Mouse (Mus musculus) layer of hippocampus, adult 2 months (tissue): ENCODE data around the gene Prim2. TPM values are rescaled to one million over a fixed set of nuclear protein-coding genes. Genes with fewer than 3 reads are reported as not detected.

ENCODE experiments used
- DNase-seq, 2 experiments: peaks; one replicate each; pipeline ENCODE4 v3.0.0; 2022; ENCODE audit warnings: low spot score in 2 of 2
- H3K27ac ChIP-seq: fragments of 200-600 bp; 2 replicates; pipeline ENCODE4 v1.8.1; 2022
- H3K4me3 ChIP-seq: fragments of 200-600 bp; 2 replicates; pipeline ENCODE4 v1.8.1; 2022; ENCODE audit warnings: mild to moderate bottlenecking
- CTCF ChIP-seq: fragments of 200-600 bp; conservative IDR thresholded peaks from 2 replicates; pipeline ENCODE4 v1.8.1; 2022; ENCODE audit warnings: antibody characterized with exemption, mild to moderate bottlenecking, moderate library complexity
- total RNA-seq, 2 experiments: library from RNA; stranded (reverse); gene quantifications; 2 replicates each; pipeline ENCODE4 v1.2.3; 2021

The Prim2 gene
- total RNA-seq, 2 experiments from 2014 or later: 5.5 to 5.8 TPM

GRCm38 (mm10) chr1:33535140-33535686, 134.4 kb downstream of the Prim2 start:
- H3K4me3 ChIP-seq: no peak overlapping the region
- no peak for TF ChIP-seq CTCF

DNA sequence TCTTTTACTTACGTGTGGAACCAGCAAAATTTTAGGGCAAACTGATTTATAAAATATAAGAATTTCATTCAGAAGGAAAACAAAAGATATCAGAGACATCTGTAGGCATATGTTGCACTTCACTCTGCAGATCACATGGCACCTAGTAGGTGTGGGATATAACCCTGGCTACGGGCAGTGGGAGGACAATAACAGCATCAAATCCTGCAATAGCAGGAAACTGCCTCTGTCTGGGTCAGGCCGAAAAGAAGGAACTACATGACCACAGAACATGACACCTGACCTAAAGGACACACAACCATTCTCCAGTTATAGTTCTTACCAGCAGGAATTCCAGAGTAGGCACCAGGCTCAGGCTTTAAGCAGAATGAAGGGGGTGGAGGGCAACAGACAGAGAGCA, 137.7 kb downstream of the Prim2 start:
- peak overlapping the region; percentile 86 for H3K27ac ChIP-seq
- DNase-seq: no peak
- TF ChIP-seq CTCF: 0 out of 2 replicates have a peak, but pooled peaks have one; percentile 4
- no peak overlapping the region for H3K4me3 ChIP-seq

More at GRCm38 (mm10) chr1:33535140-33535686, 134.4 kb downstream of the Prim2 start:
- no peak for DNase-seq
- H3K27ac ChIP-seq: no peak overlapping the region

- Histone ChIP-seq H3K4me3 (no peak overlapping the region), H3K27ac (peak overlapping the region; percentile 86)
- peak; percentile 53 to 66 for DNase-seq
- TF ChIP-seq CTCF: no peak
Measured at GRCm38 (mm10) chr1:33531097-33531856, 138.3 kb downstream of the Prim2 start.

DNA sequence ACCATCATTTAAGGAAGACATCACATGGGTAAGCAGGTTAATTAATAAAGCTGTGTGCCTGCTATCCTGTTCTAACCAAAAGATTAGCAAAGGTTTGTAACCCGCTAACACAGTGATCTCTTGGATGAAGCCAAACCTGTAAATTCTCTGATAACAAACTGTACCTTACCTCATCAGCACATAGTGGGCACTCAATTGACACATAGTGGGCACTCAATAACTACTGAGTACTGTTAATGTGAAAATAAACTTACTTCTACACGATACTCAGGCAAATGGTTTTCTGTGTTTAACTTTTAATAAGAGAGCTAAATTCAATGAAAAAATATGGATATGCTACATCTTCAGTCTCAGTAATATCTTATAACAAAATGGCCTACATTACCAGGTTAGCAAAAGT, 139.1 kb downstream of the Prim2 start:
- no peak for TF ChIP-seq CTCF
- no peak for DNase-seq
- Histone ChIP-seq H3K4me3 (no peak overlapping the region), H3K27ac (peak overlapping the region; percentile 86; the same call in 1 of the 2 replicates)

- no peak for TF ChIP-seq CTCF
- no peak overlapping the region for H3K4me3 ChIP-seq
- peak in 1 of 2 experiments; percentile 41 for DNase-seq
- peak overlapping the region; percentile 39; the same call in 1 of the 2 replicates for H3K27ac ChIP-seq
Measured at GRCm38 (mm10) chr1:33529543-33530232, 139.9 kb downstream of the Prim2 start.

DNA sequence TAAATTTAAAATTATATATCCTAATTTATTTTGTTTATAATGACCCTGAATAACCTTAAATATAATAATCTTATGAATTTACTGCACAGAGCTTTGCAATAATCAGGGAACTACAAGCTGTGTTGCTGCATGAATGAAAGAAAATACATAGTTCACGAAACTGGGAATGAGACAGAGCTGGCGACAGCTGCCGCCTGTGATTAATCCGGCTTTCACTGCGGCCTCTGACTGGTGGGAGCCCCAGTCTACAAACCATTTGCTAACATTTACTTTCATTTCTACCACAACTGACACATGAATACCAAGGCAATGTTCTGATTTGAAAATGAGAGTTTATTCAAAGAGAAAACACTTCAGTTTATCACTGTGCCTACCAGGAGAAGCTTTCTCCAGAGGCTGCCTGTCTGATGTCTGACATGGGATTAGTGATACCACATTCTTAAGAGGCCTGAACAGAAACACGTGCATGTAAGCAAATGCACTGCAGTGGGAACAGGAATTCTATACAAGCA, 142.2 kb downstream of the Prim2 start:
- Histone ChIP-seq H3K4me3 (no peak overlapping the region), H3K27ac (peak overlapping the region; percentile 7; the same call in 1 of the 2 replicates)
- TF ChIP-seq CTCF: no peak
- no peak for DNase-seq

- no peak overlapping the region for H3K4me3 ChIP-seq
- TF ChIP-seq CTCF: no peak
- DNase-seq: peak; percentile 36 to 45
- no peak overlapping the region for H3K27ac ChIP-seq
Measured at GRCm38 (mm10) chr1:33523223-33523622, 146.4 kb downstream of the Prim2 start.

DNA sequence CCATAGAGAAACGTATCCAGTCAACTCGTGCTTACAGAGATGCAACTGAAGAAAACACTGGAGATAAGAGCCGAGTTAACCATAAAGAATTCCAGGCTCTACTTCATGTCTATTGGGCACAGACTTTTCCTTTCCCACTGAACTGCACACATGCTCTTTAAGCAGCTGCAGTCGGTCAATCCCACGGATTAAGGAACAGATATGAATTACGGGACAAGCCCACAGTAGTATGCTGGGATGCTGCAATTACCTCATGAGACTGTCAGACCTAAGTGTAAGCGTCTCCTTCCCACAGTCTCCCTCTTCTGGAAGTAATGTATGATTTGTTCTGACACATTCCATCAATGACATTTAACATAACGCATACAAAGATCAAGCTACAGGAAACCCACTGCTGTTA, 154.5 kb downstream of the Prim2 start:
- Histone ChIP-seq H3K27ac (no peak overlapping the region), H3K4me3 (no peak overlapping the region)
- no peak for DNase-seq
- 0 out of 2 replicates have a peak, but pooled peaks have one; percentile 18 for TF ChIP-seq CTCF

GRCm38 (mm10) chr1:33511310-33511709, 158.3 kb downstream of the Prim2 start:
- Histone ChIP-seq H3K27ac (no peak overlapping the region), H3K4me3 (no peak overlapping the region)
- no peak for DNase-seq
- TF ChIP-seq CTCF: no peak

DNA sequence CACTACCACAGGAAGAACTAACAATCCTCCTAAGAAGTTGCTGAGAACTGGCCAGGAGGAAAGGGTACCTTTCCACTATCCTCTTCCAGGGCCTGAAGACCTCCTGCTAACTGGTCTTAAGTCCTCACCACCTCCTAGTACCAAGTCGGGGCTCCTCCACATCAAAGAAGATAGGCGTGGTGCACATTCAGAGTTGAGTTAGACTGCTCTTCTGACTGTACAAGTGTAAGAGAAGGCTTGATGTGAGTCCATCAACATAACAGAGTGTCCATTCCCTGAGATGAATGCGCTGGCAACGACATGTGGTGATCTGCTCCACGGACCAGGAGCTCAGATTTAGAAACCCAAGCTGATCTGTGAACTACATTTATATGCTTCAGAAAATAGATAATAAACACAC, 165.2 kb downstream of the Prim2 start:
- DNase-seq: no peak
- H3K4me3 ChIP-seq: no peak overlapping the region
- no peak for TF ChIP-seq CTCF
- no peak overlapping the region for H3K27ac ChIP-seq

GRCm38 (mm10) chr1:33502890-33503289, 166.7 kb downstream of the Prim2 start:
- H3K4me3 ChIP-seq: no peak overlapping the region
- no peak for TF ChIP-seq CTCF
- DNase-seq: no peak
- H3K27ac ChIP-seq: no peak overlapping the region

DNA sequence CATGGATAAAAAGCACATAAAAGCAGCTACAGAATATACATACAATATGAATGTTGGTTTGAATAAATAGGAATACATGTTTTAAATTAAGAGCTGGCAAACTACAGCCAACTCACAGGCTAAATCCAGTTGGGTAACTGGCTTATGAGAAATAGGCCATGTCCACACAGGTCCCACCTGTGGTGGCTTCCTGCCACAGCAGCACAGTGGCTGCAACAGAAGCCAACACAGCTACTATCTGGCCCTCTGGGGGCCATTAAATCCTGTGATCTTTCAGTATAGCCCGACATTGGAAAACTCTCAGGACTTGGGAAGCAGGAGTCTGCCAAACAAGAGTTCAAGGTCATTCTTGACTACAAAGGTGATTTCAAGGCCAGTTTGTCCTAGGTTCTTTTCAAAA, 167.3 kb downstream of the Prim2 start:
- no peak for DNase-seq
- no peak overlapping the region for H3K27ac ChIP-seq
- H3K4me3 ChIP-seq: no peak overlapping the region
- TF ChIP-seq CTCF: no peak

DNA sequence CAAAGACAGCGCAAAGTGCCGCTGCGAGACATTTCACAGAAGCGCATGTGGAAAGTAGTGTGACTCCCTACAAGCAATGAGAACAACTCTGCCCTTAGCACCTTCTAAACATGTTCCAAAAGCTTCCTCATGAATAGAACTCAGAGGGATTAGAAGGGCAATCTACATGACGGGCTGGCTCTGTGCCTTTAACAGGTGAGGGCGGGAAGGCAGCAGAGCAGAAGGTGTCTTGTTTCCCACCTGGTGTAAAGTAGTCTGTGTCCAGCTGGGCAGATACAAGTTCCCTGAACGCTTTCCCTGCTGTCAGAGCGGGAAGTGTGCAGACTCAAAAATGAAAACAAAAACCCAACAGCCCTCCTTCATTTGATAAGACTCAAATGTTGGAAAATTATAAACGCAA, 169.5 kb downstream of the Prim2 start:
- no peak for DNase-seq
- Histone ChIP-seq H3K4me3 (no peak overlapping the region), H3K27ac (no peak overlapping the region)
- no peak for TF ChIP-seq CTCF
